Mouse (Mus musculus) midbrain, embryonic 14.5 days (tissue): ENCODE data around the gene Grk6. TPM values are rescaled to one million over a fixed set of nuclear protein-coding genes. Genes with fewer than 3 reads are reported as not detected.

Experiments used
- ATAC-seq: fragments of 200-750 bp; cut with Nextera tagmentation; 2 replicates; pipeline ENCODE4 v1.8.0; 2017; ENCODE audit warnings: moderate number of reproducible peaks, moderate library complexity; ENCODE audit not compliant: low FRiP score, low TSS enrichment
- DNase-seq: peaks from one replicate; pipeline ENCODE4 v3.0.0-alpha.2; 2015
- H3K27ac ChIP-seq: fragments of 300-500 bp; sonication (generic); replicated peaks from 2 replicates; pipeline ENCODE4 v1.5.1; 2014; ENCODE audit warnings: mild to moderate bottlenecking, low read depth, low read length, moderate library complexity
- H3K27me3 ChIP-seq: fragments of 300-500 bp; sonication (generic); 2 replicates; pipeline ENCODE4 v1.6.1; 2014; ENCODE audit warnings: low read length, control low read depth, mixed read lengths; ENCODE audit not compliant: control insufficient read depth, insufficient read depth
- H3K36me3 ChIP-seq: fragments of 300-500 bp; sonication (generic); 2 replicates; pipeline ENCODE4 v1.6.1; 2014; ENCODE audit warnings: low read length, control low read depth; ENCODE audit not compliant: control insufficient read depth, insufficient read depth
- H3K4me1 ChIP-seq: fragments of 300-500 bp; sonication (generic); 2 replicates; pipeline ENCODE4 v1.6.1; 2014; ENCODE audit warnings: mild to moderate bottlenecking, antibody characterized with exemption, low read length, control low read depth; ENCODE audit not compliant: control insufficient read depth, insufficient read depth
- H3K4me2 ChIP-seq: fragments of 300-500 bp; sonication (generic); 2 replicates; pipeline ENCODE4 v1.6.1; 2014; ENCODE audit warnings: mild to moderate bottlenecking, low read length, moderate library complexity
- H3K4me3 ChIP-seq: fragments of 300-500 bp; sonication (generic); replicated peaks from 2 replicates; pipeline ENCODE4 v1.5.1; 2014; ENCODE audit warnings: low read depth, low read length
- H3K9ac ChIP-seq: fragments of 300-500 bp; sonication (generic); replicated peaks from 2 replicates; pipeline ENCODE4 v1.6.1; 2014; ENCODE audit warnings: mild to moderate bottlenecking, low read length, moderate library complexity
- H3K9me3 ChIP-seq: fragments of 300-500 bp; sonication (generic); 2 replicates; pipeline ENCODE4 v1.6.1; 2016; ENCODE audit warnings: low read length, control low read depth, mixed read lengths; ENCODE audit not compliant: control insufficient read depth
- WGBS: fragments of 180-500 bp; shearing (Covaris S2); extraction: QIAGEN DNeasy Blood & Tissue Kit; methylation state at CpG from one replicate; pipeline ENCODE4 v1.1.7; 2014; 5-methylcytosine and 5-hydroxymethylcytosine counted together
- polyA plus RNA-seq: library from polyadenylated mRNA; unstranded; fragments of >200 nt; fragmentation: Nextera tagmentation; extraction: Ambion mirVana; gene quantifications from 2 replicates; pipeline ENCODE4 v1.2.1, GENCODE M21; 2014

Gene Grk6
- 41.8 and 44.0 TPM in 2 replicates for polyA plus RNA-seq

DNA sequence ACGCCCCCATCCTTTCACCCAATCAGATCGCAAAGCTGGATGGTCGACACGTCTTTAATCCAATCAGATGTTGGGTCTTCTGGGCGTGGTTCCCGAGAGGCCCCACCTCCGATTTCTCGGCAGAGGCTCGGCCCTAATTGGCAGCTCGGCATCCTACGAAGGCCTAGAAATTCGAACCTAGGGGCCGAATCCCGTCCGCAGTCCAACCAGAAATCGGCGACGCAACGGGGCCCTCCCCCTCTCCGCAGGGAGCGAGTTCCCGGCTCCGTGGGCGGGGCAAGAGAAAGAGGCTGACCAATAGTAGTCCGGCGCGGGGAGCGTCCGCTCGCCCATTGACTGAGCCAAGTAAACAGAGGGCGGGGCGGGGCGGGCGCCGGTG is at the start of gene Grk6:
Gene Grk6 (plus strand): TSS at position 136 of the 379 bp plus-strand sequence.
- H3K4me1 ChIP-seq = peaks cover 13% of the 10 kb centered on the region
- H3K27me3 ChIP-seq = no peaks in the 10 kb centered on the region
- peak within 1 kb of the TSS; percentile 82 for H3K4me3 ChIP-seq
- no peaks in the 10 kb centered on the region for H3K9me3 ChIP-seq
- H3K9ac ChIP-seq = peak within 1 kb of the TSS; percentile 86
- peak within 1 kb of the TSS; percentile 89 for H3K4me2 ChIP-seq
- peaks cover 9% of the 10 kb centered on the region for H3K36me3 ChIP-seq
- peak within 1 kb of the TSS; percentile 95 for H3K27ac ChIP-seq
- peak; percentile 96 for ATAC-seq
- peak; percentile 99 for DNase-seq
- WGBS = under 1% methylated on average over 34 of the region's 35 CpGs

GRCm38 (mm10) chr13:55398088-55398487 is 46.8 kb upstream of the Grk6 start, which contains the start of gene Slc34a1:
Slc34a1 (plus strand) TSS chr13:55398187.
- Histone ChIP-seq H3K27ac (no peak within 1 kb of the TSS), H3K9ac (no peak within 1 kb of the TSS), H3K36me3 (no peaks in the 10 kb centered on the region), H3K4me3 (no peak within 1 kb of the TSS), H3K9me3 (no peaks in the 10 kb centered on the region), H3K4me1 (no peaks in the 10 kb centered on the region), H3K4me2 (no peak within 1 kb of the TSS), H3K27me3 (no peaks in the 10 kb centered on the region)
- DNase-seq (no peak), ATAC-seq (no peak)
- 97% methylated on average over 1 of the region's 1 CpGs for WGBS

DNA sequence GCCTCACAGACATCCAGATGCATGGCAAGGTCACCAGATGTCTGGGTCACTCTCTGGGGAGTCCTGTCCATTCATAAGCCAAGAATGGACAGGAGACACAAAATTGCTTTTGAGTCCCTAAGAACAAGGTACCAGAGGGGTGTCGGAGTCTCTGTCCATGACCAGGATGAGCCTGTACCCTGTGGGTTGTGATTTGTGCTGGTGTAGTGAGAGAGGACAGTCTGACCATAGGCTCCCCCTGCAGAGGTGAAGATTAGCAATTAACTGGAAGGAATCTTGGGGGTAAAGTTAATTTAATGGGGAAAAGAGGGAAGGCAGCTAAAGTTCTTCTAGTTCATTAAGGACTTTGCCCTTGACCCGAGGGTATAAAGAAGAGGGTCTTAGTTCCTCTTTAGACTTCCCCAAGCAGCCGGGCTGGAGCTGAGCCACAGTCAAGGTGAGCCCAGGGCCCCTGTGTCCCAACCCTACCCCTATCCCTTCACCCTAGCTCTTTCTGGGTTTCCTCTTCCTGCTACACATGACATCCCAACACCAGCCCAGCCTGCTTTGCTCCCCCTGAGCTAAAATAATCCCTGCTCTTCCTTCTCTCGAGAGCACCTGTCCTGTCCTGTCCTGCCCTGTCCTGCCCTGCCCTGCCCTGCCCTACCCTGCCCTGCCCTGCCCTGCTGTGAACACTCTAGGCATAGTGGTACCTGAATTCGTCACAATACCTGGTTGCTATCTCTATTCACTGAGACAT is 45.4 kb upstream of the Grk6 start:
- ATAC-seq = no peak
- WGBS = 61% methylated on average over 5 of the region's 5 CpGs
- H3K9ac ChIP-seq = no peak overlapping the region
- no peak overlapping the region for H3K4me3 ChIP-seq
- no peak for DNase-seq
- H3K4me1 ChIP-seq = peaks cover 3% of the 10 kb centered on the region; the same call in 1 of the 2 replicates
- no peaks in the 10 kb centered on the region for H3K36me3 ChIP-seq
- H3K27me3 ChIP-seq = no peaks in the 10 kb centered on the region
- H3K9me3 ChIP-seq = no peaks in the 10 kb centered on the region
- no peak overlapping the region for H3K4me2 ChIP-seq
- no peak overlapping the region for H3K27ac ChIP-seq

DNA sequence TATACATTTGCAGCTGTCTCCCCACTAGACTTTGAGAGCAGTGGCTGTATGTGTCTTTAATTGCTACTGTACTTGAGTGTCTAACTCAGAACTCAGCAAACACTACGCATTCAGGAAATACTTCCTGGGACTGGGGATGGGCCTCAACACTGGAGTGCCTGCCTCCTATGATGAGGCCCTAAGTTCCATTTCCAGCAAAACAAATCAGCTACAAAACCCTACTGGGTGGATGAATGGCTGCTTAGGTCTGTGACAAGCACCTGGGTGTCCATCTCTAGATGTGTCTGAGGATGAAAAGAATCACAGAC is 44.9 kb upstream of the Grk6 start:
- Histone ChIP-seq H3K9me3 (no peaks in the 10 kb centered on the region), H3K9ac (no peak overlapping the region), H3K36me3 (no peaks in the 10 kb centered on the region), H3K4me1 (peaks cover 3% of the 10 kb centered on the region; the same call in 1 of the 2 replicates), H3K27me3 (no peaks in the 10 kb centered on the region), H3K27ac (no peak overlapping the region), H3K4me3 (no peak overlapping the region), H3K4me2 (no peak overlapping the region)
- ATAC-seq = no peak
- DNase-seq = no peak
- WGBS = 91% methylated on average over 1 of the region's 1 CpGs

DNA sequence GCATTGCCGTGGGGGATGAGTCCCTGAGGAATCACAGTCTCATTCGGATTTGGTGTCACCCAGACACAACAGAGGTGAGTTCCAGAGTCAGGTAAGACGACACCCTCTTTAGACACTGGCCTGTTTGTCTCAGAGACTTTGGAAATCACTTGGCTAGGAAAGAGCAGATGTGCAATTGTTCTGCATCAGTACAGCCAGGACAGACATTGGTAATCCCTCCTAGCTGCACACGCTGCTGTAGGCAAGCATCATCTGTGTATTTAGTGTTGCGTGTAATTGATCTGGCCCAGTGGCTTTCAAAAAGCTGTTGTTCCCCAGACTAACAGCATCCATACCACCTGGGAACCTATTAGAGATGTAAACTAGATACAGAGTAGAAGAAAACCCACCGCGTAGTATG is 41.6 kb upstream of the Grk6 start:
- peak; percentile 20 for DNase-seq
- H3K9me3 ChIP-seq = no peaks in the 10 kb centered on the region
- peak overlapping the region; percentile 32; the same call in 1 of the 2 replicates for H3K27ac ChIP-seq
- H3K27me3 ChIP-seq = no peaks in the 10 kb centered on the region
- 56% methylated on average over 7 of the region's 7 CpGs for WGBS
- no peak overlapping the region for H3K9ac ChIP-seq
- H3K4me3 ChIP-seq = no peak overlapping the region
- no peaks in the 10 kb centered on the region for H3K36me3 ChIP-seq
- ATAC-seq = no peak
- H3K4me2 ChIP-seq = no peak overlapping the region
- H3K4me1 ChIP-seq = peaks cover 8% of the 10 kb centered on the region

DNA sequence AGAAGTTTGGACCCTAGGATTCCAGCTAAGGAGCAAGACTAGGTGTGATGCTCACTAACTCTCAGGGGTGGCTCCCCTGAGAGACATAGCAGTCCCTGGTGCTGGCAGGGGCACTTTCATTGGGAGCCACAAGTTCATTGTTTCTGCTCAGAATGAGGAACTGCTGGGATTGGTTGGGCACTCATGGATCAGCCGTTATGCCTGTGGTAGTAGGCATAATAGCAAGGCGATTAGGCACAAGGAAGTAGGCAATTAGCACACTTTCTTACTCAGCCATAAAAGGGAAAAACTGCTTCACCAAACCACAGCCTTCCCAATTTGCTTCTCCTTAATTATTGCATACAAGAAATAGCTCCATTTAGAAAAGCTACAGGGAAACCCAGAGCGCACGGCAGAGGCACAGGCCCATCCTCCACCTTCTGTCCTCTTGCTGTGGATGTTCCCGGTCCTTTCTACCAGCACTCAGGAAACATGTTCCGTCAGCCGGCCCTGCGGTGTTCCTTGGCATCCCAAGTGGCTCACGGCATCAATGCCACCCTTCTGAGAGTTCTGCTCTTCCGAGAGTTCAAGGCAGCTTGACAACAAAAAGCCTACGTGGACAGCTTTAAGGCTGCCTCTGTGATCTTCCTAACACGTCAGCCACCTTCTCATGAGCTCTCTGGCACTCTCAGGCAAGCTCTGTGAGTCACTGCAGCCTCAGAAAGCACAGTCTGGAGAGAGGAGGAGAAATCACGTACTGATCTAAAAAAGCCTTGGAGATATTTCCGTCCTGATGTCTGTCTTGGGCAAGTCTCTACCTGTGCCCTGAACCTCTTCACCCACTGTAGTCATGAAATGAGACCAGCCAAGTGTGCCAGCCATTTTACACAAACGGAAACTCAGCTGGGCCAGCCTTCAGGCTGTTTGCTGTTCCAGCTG is 40.7 kb upstream of the Grk6 start:
- Histone ChIP-seq H3K36me3 (no peaks in the 10 kb centered on the region), H3K4me1 (peaks cover 8% of the 10 kb centered on the region), H3K4me3 (no peak overlapping the region), H3K4me2 (no peak overlapping the region), H3K9me3 (no peaks in the 10 kb centered on the region), H3K27me3 (no peaks in the 10 kb centered on the region), H3K9ac (no peak overlapping the region), H3K27ac (peak overlapping the region; percentile 32; the same call in 1 of the 2 replicates)
- DNase-seq (no peak), ATAC-seq (no peak)
- WGBS = 76% methylated on average over 15 of the region's 15 CpGs

GRCm38 (mm10) chr13:55404853-55405782 is 39.8 kb upstream of the Grk6 start:
- Histone ChIP-seq H3K9me3 (no peaks in the 10 kb centered on the region), H3K4me3 (no peak overlapping the region), H3K9ac (peak overlapping the region; percentile 28; the same call in 1 of the 2 replicates), H3K4me1 (peaks cover 8% of the 10 kb centered on the region), H3K27ac (peak overlapping the region; percentile 75), H3K4me2 (peak overlapping the region; percentile 16), H3K27me3 (no peaks in the 10 kb centered on the region), H3K36me3 (no peaks in the 10 kb centered on the region)
- DNase-seq (peak; percentile 96), ATAC-seq (peak; percentile 85)
- WGBS = 14% methylated on average over 11 of the region's 11 CpGs

DNA sequence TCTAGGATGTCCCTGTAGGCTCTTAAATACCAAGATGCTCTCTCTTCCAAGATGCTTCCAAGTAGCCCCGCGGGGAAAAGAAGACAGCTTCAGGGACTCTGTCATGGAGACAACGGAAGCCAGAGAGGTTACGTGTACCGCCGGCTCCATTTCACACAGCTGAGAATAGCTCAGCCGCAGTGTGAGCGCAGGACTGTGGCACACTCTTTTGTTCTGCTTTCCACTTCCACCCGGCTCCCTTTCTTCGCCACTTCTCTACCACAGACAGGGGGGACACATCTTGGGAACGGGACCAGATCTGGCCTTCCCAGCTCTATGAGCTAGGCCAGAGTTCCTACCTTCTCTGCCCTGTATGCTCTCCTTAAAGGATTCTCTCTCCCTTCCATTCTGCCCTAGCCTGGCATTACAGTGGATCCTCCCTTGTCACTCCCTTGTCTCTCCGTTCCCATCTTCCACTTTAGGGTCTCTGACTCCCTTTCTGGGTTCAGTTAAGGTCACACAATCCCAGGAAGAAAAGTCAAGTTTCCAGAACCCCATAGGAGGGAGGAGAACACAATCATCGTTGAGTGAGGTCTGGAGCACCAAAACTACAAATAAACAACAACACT is 39.0 kb upstream of the Grk6 start:
- ATAC-seq = 0 out of 2 replicates have a peak, but pooled peaks have one; percentile 12
- Histone ChIP-seq H3K9ac (peak overlapping the region; percentile 28; the same call in 1 of the 2 replicates), H3K4me2 (peak overlapping the region; percentile 16), H3K36me3 (no peaks in the 10 kb centered on the region), H3K4me1 (peaks cover 8% of the 10 kb centered on the region), H3K27ac (peak overlapping the region; percentile 75), H3K27me3 (no peaks in the 10 kb centered on the region), H3K4me3 (no peak overlapping the region), H3K9me3 (no peaks in the 10 kb centered on the region)
- 53% methylated on average over 13 of the region's 13 CpGs for WGBS
- no peak for DNase-seq
